Mouse (Mus musculus) olfactory bulb, adult 2 months (tissue): ENCODE results near the gene Slc13a1. TPM values are rescaled to one million over a fixed set of nuclear protein-coding genes. Genes with fewer than 3 reads are reported as not detected.

Experiments
- H3K27ac ChIP-seq: fragments of 200-500 bp; 2 replicates; pipeline ENCODE4 v1.5.1; 2012; ENCODE audit warnings: low read depth, low read length; ENCODE audit not compliant: insufficient read depth
- H3K4me1 ChIP-seq: fragments of 200-500 bp; 2 replicates; pipeline ENCODE4 v1.6.1; 2012; ENCODE audit warnings: low read length; ENCODE audit not compliant: control insufficient read depth, insufficient read depth
- H3K4me3 ChIP-seq: fragments of 200-500 bp; 2 replicates; pipeline ENCODE4 v1.5.1; 2012; ENCODE audit warnings: mild to moderate bottlenecking, low read depth, low read length, moderate library complexity; ENCODE audit not compliant: insufficient read depth
- CTCF ChIP-seq: fragments of 200-500 bp; IDR thresholded peaks from 2 replicates; pipeline ENCODE4 v1.5.1; 2012; ENCODE audit warnings: low read depth, mild to moderate bottlenecking, low read length, moderate library complexity; ENCODE audit not compliant: insufficient read depth
- POLR2A ChIP-seq: fragments of 200-500 bp; IDR thresholded peaks from 2 replicates; pipeline ENCODE4 v1.6.1; 2012; ENCODE audit warnings: mild to moderate bottlenecking, low read depth, low read length, moderate library complexity; ENCODE audit not compliant: insufficient read depth
- WGBS: fragments of 180-500 bp; shearing (Covaris S2); methylation state at CpG from one replicate; pipeline ENCODE4 v1.1.7; 2018; 5-methylcytosine and 5-hydroxymethylcytosine counted together
- polyA plus RNA-seq: library from polyadenylated mRNA; stranded (reverse); fragments of >200 nt; gene quantifications from 2 replicates; pipeline ENCODE4 v1.2.4, GENCODE M21; 2012; ENCODE audit warnings: low replicate concordance; ENCODE audit not compliant: missing spikeins, insufficient read depth, insufficient read length

The Slc13a1 gene
- polyA plus RNA-seq, 1 experiment = not detected

DNA sequence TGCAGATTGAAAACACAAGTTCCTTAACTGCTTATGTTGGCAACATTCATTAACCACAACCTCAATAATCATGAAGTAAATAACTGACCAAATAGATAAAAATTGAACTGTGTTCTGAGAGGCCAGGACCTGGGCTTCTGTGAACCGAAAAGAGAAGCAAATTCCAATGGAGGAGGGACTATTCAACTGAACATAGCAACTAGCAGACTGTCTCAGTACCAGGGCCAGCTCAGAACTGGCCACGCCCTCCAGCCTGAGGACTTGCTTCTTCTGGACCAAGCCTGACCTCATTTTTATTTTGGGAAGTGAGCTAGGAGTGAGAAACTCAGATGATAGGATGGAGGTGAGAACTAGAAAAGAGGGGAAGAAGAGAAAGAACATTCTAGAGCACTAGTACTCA lies 4.8 kb upstream of the Slc13a1 start:
- Histone ChIP-seq H3K27ac (no peak overlapping the region), H3K4me3 (no peak overlapping the region), H3K4me1 (no peaks in the 10 kb centered on the region)
- TF ChIP-seq CTCF = no peak
- no peak for TF ChIP-seq POLR2A
- 67% methylated on average over 2 of the region's 2 CpGs for WGBS

GRCm38 (mm10) chr6:24166772-24167171 lies 1.1 kb downstream of the Slc13a1 start:
- TF ChIP-seq POLR2A (no peak), CTCF (no peak)
- H3K4me3 ChIP-seq = no peak overlapping the region
- H3K27ac ChIP-seq = no peak overlapping the region
- WGBS = 75% methylated on average over 6 of the region's 6 CpGs
- H3K4me1 ChIP-seq = no peaks in the 10 kb centered on the region

GRCm38 (mm10) chr6:24165249-24165648 lies 2.6 kb downstream of the Slc13a1 start:
- H3K27ac ChIP-seq = no peak overlapping the region
- no peak for TF ChIP-seq CTCF
- no peak for TF ChIP-seq POLR2A
- no peak overlapping the region for H3K4me3 ChIP-seq
- no peaks in the 10 kb centered on the region for H3K4me1 ChIP-seq
- 52% methylated on average over 3 of the region's 3 CpGs for WGBS

DNA sequence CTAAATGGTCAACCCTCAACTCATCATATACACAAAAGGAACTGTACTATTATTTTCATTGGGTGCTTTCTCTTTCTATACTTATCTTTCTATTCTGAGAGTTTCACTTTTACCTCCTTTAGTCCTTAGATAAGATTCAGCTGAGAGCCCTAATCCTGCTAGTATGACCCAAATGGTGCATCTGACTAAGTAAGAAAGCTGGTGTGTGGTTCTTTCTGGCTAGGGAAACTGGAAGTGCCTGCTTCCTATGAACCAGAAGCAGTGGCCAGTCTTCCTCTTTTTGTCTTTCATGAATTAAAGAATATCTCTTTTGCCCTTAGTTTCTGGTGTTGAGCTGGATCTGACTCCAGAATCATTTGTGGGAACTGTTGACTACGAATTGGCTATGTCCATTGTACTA lies 8.1 kb downstream of the Slc13a1 start:
- no peak for TF ChIP-seq CTCF
- no peak for TF ChIP-seq POLR2A
- H3K4me3 ChIP-seq = no peak overlapping the region
- WGBS = 83% methylated on average over 1 of the region's 1 CpGs
- H3K27ac ChIP-seq = no peak overlapping the region
- no peaks in the 10 kb centered on the region for H3K4me1 ChIP-seq

- 83% methylated on average over 4 of the region's 4 CpGs for WGBS
- Histone ChIP-seq H3K27ac (no peak overlapping the region), H3K4me3 (no peak overlapping the region), H3K4me1 (no peaks in the 10 kb centered on the region)
- no peak for TF ChIP-seq CTCF
- no peak for TF ChIP-seq POLR2A
Observed at GRCm38 (mm10) chr6:24154901-24155300, 13.0 kb downstream of the Slc13a1 start.

DNA sequence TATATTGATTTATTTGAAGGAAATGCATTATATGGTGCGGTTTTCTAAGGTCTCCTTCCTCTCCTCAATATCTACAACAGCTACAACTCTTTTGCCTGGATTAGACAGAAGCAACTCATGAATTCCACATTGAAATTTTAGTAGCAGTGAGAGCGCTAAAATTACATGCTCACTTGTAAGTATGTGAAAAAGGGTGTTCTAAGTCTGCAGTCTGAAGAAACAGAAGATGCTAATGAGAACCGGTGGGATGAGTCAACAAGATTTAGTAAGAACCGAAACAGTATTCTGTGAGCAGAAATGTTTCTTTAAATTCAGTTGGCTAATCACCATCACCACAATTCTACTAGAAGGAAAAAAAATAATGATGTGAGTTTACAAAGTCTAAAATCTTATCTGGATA lies 34.9 kb downstream of the Slc13a1 start:
- Histone ChIP-seq H3K4me1 (no peaks in the 10 kb centered on the region), H3K4me3 (no peak overlapping the region), H3K27ac (no peak overlapping the region)
- 48% methylated on average over 4 of the region's 4 CpGs for WGBS
- TF ChIP-seq POLR2A (no peak), CTCF (no peak)

GRCm38 (mm10) chr6:24122632-24123031 lies 45.3 kb downstream of the Slc13a1 start:
- Histone ChIP-seq H3K4me3 (no peak overlapping the region), H3K4me1 (no peaks in the 10 kb centered on the region), H3K27ac (no peak overlapping the region)
- TF ChIP-seq POLR2A (no peak), CTCF (no peak)

DNA sequence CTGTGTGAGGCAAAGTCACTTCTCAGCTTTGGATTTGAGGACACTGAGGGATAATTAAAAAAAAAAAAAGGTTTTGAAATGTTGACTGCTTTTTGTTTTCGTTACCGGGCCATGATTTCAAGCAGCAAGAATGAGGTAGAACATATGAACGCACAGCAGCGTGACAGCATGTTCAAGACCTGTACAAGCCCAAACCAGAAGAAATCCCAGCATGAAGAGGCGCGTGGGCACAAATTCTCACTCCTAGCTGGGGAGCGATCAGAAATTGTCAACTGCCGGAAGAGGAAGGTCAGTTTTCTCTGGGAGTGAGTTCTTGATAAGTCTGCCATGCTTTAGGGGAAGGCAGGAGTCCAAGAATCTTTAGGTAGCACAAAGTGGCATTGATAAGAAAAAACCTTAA lies 56.3 kb downstream of the Slc13a1 start:
- TF ChIP-seq POLR2A (no peak), CTCF (no peak)
- 95% methylated on average over 8 of the region's 8 CpGs for WGBS
- Histone ChIP-seq H3K4me3 (no peak overlapping the region), H3K27ac (no peak overlapping the region), H3K4me1 (no peaks in the 10 kb centered on the region)

DNA sequence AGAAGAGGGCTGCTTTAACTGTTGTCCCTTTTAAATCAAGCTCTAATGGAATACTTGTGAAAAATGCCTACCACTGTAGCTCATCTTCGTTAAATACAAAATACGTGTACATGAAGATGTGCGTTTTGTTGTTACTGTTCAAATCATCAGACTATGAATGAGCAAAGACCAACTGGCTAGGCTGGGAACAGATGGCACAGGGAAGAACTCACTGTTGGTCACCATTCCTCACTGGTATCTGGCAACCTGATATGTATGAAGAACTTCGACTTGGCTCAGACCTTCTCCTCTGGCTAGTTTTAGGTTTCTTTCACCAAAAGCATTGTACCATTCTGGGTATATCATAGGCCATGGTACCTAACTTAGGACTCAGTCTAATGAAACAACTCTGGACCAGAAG lies 59.4 kb downstream of the Slc13a1 start:
- Histone ChIP-seq H3K4me1 (no peaks in the 10 kb centered on the region), H3K27ac (no peak overlapping the region), H3K4me3 (no peak overlapping the region)
- 94% methylated on average over 4 of the region's 4 CpGs for WGBS
- TF ChIP-seq POLR2A = no peak
- no peak for TF ChIP-seq CTCF

DNA sequence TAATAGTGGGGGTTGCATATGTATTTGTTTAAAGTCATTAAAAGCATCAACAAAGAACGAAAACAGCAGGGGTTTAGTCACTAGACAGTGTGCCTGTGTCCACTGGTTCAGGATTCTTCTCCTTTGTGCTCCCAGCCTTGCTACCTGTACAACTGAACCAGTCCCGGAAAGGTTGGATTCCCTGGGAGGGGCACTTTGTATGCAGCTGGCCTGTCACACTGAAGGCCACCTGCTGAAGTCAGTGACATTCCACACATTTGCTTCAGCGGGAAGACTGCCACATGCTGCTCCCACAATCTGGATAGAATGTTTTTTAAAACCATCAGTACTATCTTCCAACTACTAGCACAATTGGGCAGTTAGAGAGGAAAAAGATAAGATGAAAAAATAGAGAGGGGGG lies 61.7 kb downstream of the Slc13a1 start:
- no peak overlapping the region for H3K4me3 ChIP-seq
- H3K27ac ChIP-seq = no peak overlapping the region
- no peaks in the 10 kb centered on the region for H3K4me1 ChIP-seq
- TF ChIP-seq POLR2A (no peak), CTCF (no peak)
- WGBS = 43% methylated on average over 3 of the region's 3 CpGs

- 43% methylated on average over 5 of the region's 5 CpGs for WGBS
- Histone ChIP-seq H3K4me3 (no peak overlapping the region), H3K4me1 (no peaks in the 10 kb centered on the region), H3K27ac (no peak overlapping the region)
- TF ChIP-seq CTCF (no peak), POLR2A (no peak)
Observed at GRCm38 (mm10) chr6:24105681-24106080, 62.2 kb downstream of the Slc13a1 start.
